ENCODE assay signal across 11 mouse cellular contexts in the genomic region with DNA sequence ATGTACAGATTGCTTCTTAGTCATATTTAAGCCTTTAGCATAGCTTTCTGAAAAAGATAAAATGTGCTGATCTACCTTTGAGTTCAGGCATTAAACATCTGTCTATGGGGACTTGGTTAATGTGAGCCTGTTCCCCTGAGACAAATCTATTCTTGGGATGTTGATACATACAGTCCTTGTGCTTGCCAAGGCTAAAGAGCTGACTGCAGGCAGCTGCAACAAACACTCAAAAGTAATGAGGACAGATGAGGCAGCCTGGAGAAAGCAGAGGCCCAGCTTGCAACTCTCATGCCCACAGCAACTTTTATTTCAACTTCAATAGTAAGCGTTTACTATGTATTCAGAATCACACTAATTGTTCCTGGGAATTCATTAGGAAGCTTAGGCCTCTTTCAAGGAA.
"Had no signal": no experiment of that assay in that cellular context is flagged by ENCODE, and none has a peak within 500 bp of the region (broad histone marks: within the 10 kb centered on the region; RNA-seq: fewer than 3 reads in every experiment).

No protein-coding gene starts in this region.

- ATAC-seq: midbrain, embryonic 13.5 days had no signal

- H3K9me3 ChIP-seq: kidney, embryonic 15.5 days; limb, embryonic 13.5 days; midbrain, embryonic 13.5 days; neural tube, embryonic 13.5 days had no signal

- H3K4me2 ChIP-seq: kidney, embryonic 15.5 days; limb, embryonic 13.5 days; midbrain, embryonic 13.5 days; neural tube, embryonic 13.5 days had no signal

- H3K27ac ChIP-seq: kidney, embryonic 15.5 days; limb, embryonic 13.5 days; liver, embryonic 14.5 days; midbrain, embryonic 13.5 days; neural tube, embryonic 13.5 days had no signal

- H3K27me3 ChIP-seq: kidney, embryonic 15.5 days; limb, embryonic 13.5 days; midbrain, embryonic 13.5 days; neural tube, embryonic 13.5 days had no signal

- H3K9ac ChIP-seq: kidney, embryonic 15.5 days; limb, embryonic 13.5 days; liver, embryonic 14.5 days; midbrain, embryonic 13.5 days; neural tube, embryonic 13.5 days had no signal

- H3K4me3 ChIP-seq: kidney, embryonic 15.5 days; limb, embryonic 13.5 days; midbrain, embryonic 13.5 days; neural tube, embryonic 13.5 days had no signal

- H3K4me1 ChIP-seq: kidney, embryonic 15.5 days; limb, embryonic 13.5 days; midbrain, embryonic 13.5 days; neural tube, embryonic 13.5 days had no signal

- DNase-seq: kidney, postnatal 14 days; left cerebral cortex, postnatal 4 days; lung, adult 18-20 months; right cerebral cortex, adult 18-20 months; right cerebral cortex, postnatal 25 days; thymus, postnatal 36 days had no signal

- H3K36me3 ChIP-seq: kidney, embryonic 15.5 days; limb, embryonic 13.5 days; midbrain, embryonic 13.5 days; neural tube, embryonic 13.5 days had no signal
